Mouse (Mus musculus): Measurements from ENCODE around the gene Hivep3. TPM values are rescaled to one million over a fixed set of nuclear protein-coding genes. Genes with fewer than 3 reads are reported as not detected.

Hivep3 gene
- polyA plus RNA-seq, 1 experiment from 2014 or later = 6.8 TPM

DNA sequence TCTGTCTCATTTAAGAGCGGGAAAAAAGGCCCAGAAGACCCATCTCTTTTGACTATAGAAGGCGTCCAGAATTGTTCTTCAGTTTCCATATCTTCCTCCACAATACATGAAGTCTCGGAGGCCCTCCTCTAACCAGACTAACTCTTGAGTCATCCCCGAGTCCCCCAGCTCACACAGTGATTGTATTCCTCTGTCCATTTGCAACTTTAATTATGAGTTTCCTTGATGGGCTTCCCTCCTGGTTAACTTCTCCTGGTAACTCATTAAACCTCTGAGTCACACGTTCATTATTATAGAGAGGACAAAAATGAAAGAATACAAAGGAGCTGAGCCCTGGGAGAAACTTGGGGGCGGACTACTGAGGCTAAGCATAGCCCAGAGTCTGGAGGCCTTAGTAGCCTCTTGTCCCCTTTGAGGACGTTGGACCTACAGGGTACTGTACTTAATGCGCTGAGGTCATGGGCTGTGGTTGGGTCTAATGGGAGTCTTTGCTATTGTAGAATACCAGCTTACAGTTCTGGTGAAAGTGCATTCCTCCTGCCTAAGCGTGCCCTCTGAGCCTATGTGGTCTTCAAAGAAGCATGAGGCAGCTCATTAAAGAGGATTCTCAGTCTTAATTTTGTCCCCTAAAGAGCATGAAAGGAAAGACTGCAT is 56.0 kb downstream of the Hivep3 start:
- H3K4me2 ChIP-seq (replicated peaks) = no peak overlapping the region
- 78% methylated on average over 9 of the region's 9 CpGs for WGBS
- H3K27ac ChIP-seq (replicated peaks) = no peak overlapping the region
- no peak overlapping the region for H3K9ac ChIP-seq
- ATAC-seq (ENCODE audit: insufficient number of reproducible peaks, low FRiP score, low TSS enrichment, low read depth) = no peak
- no peaks in the 10 kb centered on the region for H3K4me1 ChIP-seq
- no peaks in the 10 kb centered on the region for H3K27me3 ChIP-seq
- no peak overlapping the region for H3K4me3 ChIP-seq (replicated peaks)
- no peaks in the 10 kb centered on the region for H3K36me3 ChIP-seq
- no peaks in the 10 kb centered on the region; the same call in 1 of the 2 replicates for H3K9me3 ChIP-seq (replicated peaks)

- ATAC-seq (ENCODE audit: insufficient number of reproducible peaks, low FRiP score, low TSS enrichment, low read depth) = no peak
- Histone ChIP-seq H3K9me3 (replicated peaks) (no peaks in the 10 kb centered on the region), H3K36me3 (no peaks in the 10 kb centered on the region), H3K27ac (replicated peaks) (no peak overlapping the region), H3K4me2 (replicated peaks) (no peak overlapping the region), H3K9ac (no peak overlapping the region), H3K4me1 (no peaks in the 10 kb centered on the region), H3K4me3 (replicated peaks) (no peak overlapping the region), H3K27me3 (no peaks in the 10 kb centered on the region)
- WGBS = 70% methylated on average over 3 of the region's 3 CpGs
Measured at GRCm38 (mm10) chr4:119798891-119799290, 65.3 kb downstream of the Hivep3 start.

GRCm38 (mm10) chr4:119806556-119806955 is 73.0 kb downstream of the Hivep3 start:
- ATAC-seq (ENCODE audit: insufficient number of reproducible peaks, low FRiP score, low TSS enrichment, low read depth) = no peak
- H3K27me3 ChIP-seq = peaks cover 5% of the 10 kb centered on the region
- 86% methylated on average over 2 of the region's 2 CpGs for WGBS
- no peak overlapping the region for H3K27ac ChIP-seq (replicated peaks)
- H3K36me3 ChIP-seq = no peaks in the 10 kb centered on the region
- no peak overlapping the region for H3K4me3 ChIP-seq (replicated peaks)
- H3K4me1 ChIP-seq = no peaks in the 10 kb centered on the region
- no peaks in the 10 kb centered on the region for H3K9me3 ChIP-seq (replicated peaks)
- H3K9ac ChIP-seq = no peak overlapping the region
- no peak overlapping the region for H3K4me2 ChIP-seq (replicated peaks)

- H3K27me3 ChIP-seq = peaks cover 12% of the 10 kb centered on the region
- no peak overlapping the region for H3K4me3 ChIP-seq (replicated peaks)
- no peak overlapping the region for H3K4me2 ChIP-seq (replicated peaks)
- no peak for ATAC-seq (ENCODE audit: insufficient number of reproducible peaks, low FRiP score, low TSS enrichment, low read depth)
- no peak overlapping the region for H3K9ac ChIP-seq
- no peak overlapping the region for H3K27ac ChIP-seq (replicated peaks)
- H3K36me3 ChIP-seq = no peaks in the 10 kb centered on the region
- H3K4me1 ChIP-seq = no peaks in the 10 kb centered on the region
- WGBS = 48% methylated on average over 2 of the region's 2 CpGs
- H3K9me3 ChIP-seq (replicated peaks) = no peaks in the 10 kb centered on the region
Measured at GRCm38 (mm10) chr4:119807359-119807758, 73.8 kb downstream of the Hivep3 start.

DNA sequence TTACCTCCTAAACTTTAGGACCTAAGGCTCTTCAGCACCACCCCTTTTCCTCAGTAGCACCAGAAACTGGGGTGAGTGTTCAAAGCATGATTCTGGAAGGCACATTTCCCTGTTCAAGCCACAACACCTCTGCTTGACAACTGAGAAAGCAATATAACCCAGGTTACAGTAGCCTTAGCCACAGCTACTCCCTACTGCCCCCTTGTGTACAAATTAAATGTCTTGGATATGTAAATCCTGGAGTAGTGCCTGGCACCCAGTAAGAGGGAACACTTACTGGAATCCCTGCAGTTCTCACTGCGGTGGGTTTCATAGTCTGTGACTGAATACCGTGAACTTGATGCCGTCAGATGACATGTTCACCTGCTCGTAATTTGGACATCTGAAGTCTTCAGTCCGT is 75.7 kb downstream of the Hivep3 start:
- Histone ChIP-seq H3K27me3 (peaks cover 22% of the 10 kb centered on the region), H3K27ac (replicated peaks) (no peak overlapping the region), H3K4me3 (replicated peaks) (no peak overlapping the region), H3K36me3 (no peaks in the 10 kb centered on the region), H3K9ac (no peak overlapping the region), H3K9me3 (replicated peaks) (no peaks in the 10 kb centered on the region), H3K4me2 (replicated peaks) (no peak overlapping the region), H3K4me1 (peaks cover 2% of the 10 kb centered on the region; the same call in 1 of the 2 replicates)
- 18% methylated on average over 5 of the region's 5 CpGs for WGBS
- no peak for ATAC-seq (ENCODE audit: insufficient number of reproducible peaks, low FRiP score, low TSS enrichment, low read depth)

DNA sequence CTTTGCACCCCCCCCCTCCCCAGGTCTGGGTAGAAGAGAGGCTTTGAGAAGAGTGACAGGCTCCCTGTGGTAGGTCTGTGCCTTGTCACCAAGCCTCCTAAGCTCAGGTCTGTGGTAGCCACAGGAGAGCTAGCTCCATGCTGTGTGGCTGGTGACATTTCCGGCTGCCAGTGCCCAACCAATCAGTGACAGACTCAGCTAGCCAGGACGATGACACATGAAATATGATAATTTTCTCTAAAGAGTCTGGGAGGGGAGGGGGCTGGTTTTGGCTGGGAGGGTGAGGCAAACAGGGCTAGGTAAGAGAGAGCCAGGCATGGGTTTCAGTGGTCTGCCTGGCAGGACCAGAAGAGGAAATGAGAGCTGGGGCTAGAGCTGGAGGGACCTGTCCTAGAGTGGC is 79.2 kb downstream of the Hivep3 start:
- H3K27me3 ChIP-seq = peaks cover 39% of the 10 kb centered on the region
- H3K27ac ChIP-seq (replicated peaks) = no peak overlapping the region
- H3K4me2 ChIP-seq (replicated peaks) = no peak overlapping the region
- WGBS = 12% methylated on average over 2 of the region's 2 CpGs
- H3K36me3 ChIP-seq = no peaks in the 10 kb centered on the region
- no peaks in the 10 kb centered on the region for H3K9me3 ChIP-seq (replicated peaks)
- no peak for ATAC-seq (ENCODE audit: insufficient number of reproducible peaks, low FRiP score, low TSS enrichment, low read depth)
- no peak overlapping the region for H3K9ac ChIP-seq
- peaks cover 13% of the 10 kb centered on the region for H3K4me1 ChIP-seq
- no peak overlapping the region for H3K4me3 ChIP-seq (replicated peaks)

DNA sequence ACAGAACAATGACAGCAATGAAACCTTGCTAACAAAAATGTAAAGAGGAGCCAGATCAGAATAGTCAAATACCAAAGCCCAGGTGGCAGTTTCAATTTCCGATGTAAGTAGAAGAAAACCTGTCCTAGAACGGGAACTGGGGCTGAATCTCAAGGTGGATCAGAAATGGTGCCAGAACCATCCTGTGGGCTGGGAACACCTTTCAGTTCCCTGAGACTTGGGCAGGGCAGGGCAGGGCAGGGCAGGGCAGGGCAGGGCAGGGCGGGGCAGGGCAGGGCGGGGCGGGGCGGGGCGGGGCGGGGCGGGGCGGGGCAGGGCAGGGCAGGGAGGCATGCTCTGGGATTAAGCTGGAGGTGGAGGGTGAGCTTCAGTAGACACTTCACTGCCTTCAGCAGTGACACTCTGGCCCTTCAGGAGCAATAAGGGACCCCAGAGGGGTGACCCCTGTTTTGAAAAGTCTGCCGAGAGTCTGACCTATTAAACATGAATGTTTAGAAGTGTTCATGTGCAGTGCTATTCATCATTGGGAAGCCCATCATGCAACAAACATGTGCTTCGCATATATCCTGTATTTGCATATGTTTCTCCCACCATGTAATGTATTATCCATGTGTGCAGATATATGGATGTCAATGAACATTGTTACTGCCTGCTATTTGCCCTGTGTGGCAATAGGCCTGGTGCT is 80.1 kb downstream of the Hivep3 start:
- Histone ChIP-seq H3K36me3 (no peaks in the 10 kb centered on the region), H3K4me3 (replicated peaks) (no peak overlapping the region; the same call in 1 of the 2 replicates), H3K9ac (no peak overlapping the region), H3K27ac (replicated peaks) (no peak overlapping the region), H3K4me2 (replicated peaks) (peak overlapping the region; percentile 85), H3K27me3 (peaks cover 39% of the 10 kb centered on the region), H3K4me1 (peaks cover 13% of the 10 kb centered on the region), H3K9me3 (replicated peaks) (no peaks in the 10 kb centered on the region)
- peak; percentile 84 for ATAC-seq (ENCODE audit: insufficient number of reproducible peaks, low FRiP score, low TSS enrichment, low read depth)
- WGBS = 9% methylated on average over 12 of the region's 12 CpGs

DNA sequence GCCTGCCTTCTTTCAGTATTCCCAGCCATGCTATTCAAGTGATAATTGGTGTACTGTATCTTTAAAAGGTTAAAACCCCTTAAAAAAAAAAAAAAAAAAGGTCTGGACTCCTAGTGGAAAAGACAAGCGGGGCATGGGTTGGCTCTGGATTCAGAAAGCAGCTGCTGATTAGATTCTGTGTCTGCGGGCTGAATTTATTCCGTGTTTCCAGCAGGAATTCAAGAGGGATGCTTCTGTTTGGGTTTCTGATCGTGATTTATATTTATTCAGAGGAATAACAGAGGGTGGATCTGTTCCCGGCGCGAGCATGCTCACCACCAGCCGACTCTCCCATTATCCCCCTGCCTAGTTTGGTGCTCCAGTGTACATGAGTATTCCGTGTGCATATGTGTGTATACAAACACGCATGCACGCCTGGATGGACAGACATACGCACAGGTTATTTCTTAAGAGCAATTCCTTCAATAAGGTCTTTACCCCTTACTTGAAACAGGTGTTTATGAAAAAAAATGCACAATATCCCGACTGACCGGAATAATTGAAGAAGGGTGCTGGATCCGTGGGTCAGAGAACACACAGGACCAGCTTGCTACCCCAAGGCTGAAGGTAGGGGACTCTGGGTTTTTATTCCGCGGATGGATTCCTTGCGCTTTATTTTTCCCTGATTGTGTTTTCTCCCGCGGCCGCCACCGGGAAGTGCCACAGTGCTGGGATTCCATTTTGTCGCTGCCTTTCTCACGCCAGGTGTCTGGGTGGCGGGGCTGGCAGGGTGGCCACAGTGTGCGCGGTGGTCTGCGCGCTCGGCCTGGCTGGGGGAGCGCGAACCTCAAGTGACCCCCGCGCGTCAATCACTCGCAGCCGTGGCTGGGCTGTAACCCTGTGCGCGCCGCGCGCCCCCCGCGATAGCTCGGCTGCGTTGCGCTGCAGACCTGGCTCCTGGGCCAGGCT is 80.9 kb downstream of the Hivep3 start:
- H3K4me3 ChIP-seq (replicated peaks) = peak overlapping the region; percentile 48
- no peak for ATAC-seq (ENCODE audit: insufficient number of reproducible peaks, low FRiP score, low TSS enrichment, low read depth)
- H3K27me3 ChIP-seq = peaks cover 39% of the 10 kb centered on the region

DNA sequence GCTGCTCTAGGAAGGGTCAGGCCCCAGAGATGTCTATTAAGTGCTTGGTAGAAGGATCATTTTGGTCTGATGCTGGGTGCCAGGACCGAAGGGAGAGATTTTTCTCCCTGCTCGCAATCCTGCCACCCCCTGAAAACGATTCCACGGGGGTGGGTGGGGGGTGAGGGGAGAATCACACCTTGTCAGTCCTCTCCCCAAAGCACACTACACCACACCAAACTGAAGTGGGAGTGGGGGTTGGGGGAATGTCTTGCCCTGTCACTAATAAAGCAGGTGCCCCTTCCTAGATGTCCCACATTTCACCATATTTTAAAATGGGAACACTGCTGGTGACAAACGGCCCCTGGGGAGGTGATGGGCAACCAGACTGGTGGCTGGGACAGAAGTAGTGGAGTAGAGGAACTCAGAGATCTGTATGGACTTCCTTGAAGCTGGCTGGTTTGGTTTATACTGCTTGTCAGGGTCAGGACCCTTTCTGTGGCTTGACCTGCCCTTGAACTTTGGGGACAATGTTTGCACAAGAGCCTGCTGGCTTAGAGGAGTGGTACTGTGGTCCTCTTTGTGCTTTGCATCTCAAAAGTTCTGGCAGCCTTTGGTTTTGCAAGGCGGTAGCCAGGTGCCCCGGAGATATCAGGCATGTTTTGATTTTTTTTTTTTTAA is 81.7 kb downstream of the Hivep3 start:
- ATAC-seq (ENCODE audit: insufficient number of reproducible peaks, low FRiP score, low TSS enrichment, low read depth) = no peak
- H3K4me1 ChIP-seq = peaks cover 13% of the 10 kb centered on the region
- H3K27ac ChIP-seq (replicated peaks) = no peak overlapping the region
- H3K4me2 ChIP-seq (replicated peaks) = peak overlapping the region; percentile 85
- H3K4me3 ChIP-seq (replicated peaks) = peak overlapping the region; percentile 48
- no peaks in the 10 kb centered on the region for H3K9me3 ChIP-seq (replicated peaks)
- no peak overlapping the region for H3K9ac ChIP-seq
- WGBS = 14% methylated on average over 7 of the region's 7 CpGs
- H3K27me3 ChIP-seq = peaks cover 39% of the 10 kb centered on the region
- H3K36me3 ChIP-seq = no peaks in the 10 kb centered on the region

More for the DNA sequence above, 80.9 kb downstream of the Hivep3 start:
- 2% methylated on average over 47 of the region's 47 CpGs for WGBS
- Histone ChIP-seq H3K4me2 (replicated peaks) (peak overlapping the region; percentile 85), H3K36me3 (no peaks in the 10 kb centered on the region), H3K27ac (replicated peaks) (no peak overlapping the region), H3K4me1 (peaks cover 13% of the 10 kb centered on the region), H3K9me3 (replicated peaks) (no peaks in the 10 kb centered on the region), H3K9ac (no peak overlapping the region)

DNA sequence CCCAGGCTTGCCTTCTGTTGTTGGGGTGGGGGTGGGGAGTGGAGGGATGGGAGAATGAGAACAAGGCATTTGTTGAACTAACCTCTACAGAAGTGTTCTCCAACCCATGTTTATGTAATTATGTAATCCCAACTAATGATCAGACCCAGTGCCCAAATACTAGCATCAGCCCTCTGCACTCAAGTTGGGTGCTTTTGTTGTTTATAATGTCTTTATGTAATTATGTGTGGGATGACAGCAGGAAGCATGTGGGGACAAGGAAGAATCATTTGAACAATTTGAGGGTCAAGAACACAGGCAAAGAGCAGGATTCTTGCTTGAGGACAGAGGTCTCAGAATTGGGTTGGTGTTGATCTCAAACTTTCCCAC is 82.2 kb downstream of the Hivep3 start:
- Histone ChIP-seq H3K4me2 (replicated peaks) (no peak overlapping the region), H3K9ac (no peak overlapping the region), H3K4me1 (peaks cover 13% of the 10 kb centered on the region), H3K9me3 (replicated peaks) (no peaks in the 10 kb centered on the region), H3K27ac (replicated peaks) (no peak overlapping the region), H3K36me3 (no peaks in the 10 kb centered on the region), H3K4me3 (replicated peaks) (no peak overlapping the region), H3K27me3 (peaks cover 39% of the 10 kb centered on the region)
- no peak for ATAC-seq (ENCODE audit: insufficient number of reproducible peaks, low FRiP score, low TSS enrichment, low read depth)

Measured in embryonic facial prominence, embryonic 15.5 days (tissue).